Mouse (Mus musculus) layer of hippocampus, adult 9-11 months (tissue): ENCODE data around the gene Prex1.
A peak's percentile ranks its signal among the peaks of the same experiment; 100 is the strongest.

Source experiments
- DNase-seq: peaks from one replicate; pipeline ENCODE4 v3.0.0; 2022

Gene Prex1

DNA sequence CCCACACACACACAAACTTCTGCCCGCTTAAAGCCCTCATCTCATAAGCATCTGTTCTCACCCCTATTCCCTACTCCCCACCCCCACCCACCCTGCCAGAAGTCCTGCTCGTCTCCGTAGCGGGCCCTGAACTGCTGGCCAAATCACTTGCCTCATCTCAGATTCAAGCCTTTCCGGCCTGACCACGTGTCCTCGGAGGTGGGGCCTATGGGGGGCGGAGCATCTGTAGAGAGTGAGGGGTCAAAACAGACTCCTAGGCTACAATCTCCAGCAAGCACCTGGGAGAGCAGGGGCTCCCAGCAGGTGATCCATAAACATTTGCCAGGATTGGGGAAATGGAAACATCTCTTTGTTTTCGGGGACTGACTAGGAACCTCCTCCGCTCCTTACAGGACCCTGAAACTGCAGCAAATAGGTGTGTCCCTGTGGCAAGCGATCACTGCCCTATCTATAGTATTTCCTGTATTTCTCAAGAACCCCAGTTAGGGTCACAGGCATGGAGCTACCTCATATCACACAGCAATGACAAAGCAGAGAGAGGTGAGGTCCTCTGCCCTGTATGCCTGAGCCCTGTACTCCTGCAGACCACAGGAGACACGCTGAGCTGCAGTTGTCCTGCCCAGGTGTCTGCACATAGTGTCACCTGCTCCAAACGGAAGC lies 29.6 kb downstream of the Prex1 start:
- no peak for DNase-seq

DNA sequence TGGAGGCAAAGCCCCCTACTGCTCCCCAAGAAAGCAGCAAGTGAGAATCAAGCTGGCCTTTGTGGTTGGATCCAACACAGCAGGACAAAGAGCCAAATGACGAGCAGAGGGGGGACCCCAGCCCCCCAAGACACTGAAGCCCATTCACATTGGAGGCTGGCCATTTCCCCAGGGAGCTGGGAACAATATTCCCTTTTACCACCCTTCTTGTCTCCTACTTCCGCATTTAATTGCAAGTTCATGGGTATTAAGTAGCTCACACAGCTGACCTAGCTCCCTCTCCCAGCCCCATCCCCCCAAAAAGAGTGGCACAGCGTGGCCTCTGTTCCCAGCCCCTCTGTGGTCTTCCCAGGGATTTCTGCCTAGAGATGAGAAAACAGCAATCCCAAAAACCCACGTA lies 30.8 kb downstream of the Prex1 start:
- DNase-seq = peak; percentile 70

DNA sequence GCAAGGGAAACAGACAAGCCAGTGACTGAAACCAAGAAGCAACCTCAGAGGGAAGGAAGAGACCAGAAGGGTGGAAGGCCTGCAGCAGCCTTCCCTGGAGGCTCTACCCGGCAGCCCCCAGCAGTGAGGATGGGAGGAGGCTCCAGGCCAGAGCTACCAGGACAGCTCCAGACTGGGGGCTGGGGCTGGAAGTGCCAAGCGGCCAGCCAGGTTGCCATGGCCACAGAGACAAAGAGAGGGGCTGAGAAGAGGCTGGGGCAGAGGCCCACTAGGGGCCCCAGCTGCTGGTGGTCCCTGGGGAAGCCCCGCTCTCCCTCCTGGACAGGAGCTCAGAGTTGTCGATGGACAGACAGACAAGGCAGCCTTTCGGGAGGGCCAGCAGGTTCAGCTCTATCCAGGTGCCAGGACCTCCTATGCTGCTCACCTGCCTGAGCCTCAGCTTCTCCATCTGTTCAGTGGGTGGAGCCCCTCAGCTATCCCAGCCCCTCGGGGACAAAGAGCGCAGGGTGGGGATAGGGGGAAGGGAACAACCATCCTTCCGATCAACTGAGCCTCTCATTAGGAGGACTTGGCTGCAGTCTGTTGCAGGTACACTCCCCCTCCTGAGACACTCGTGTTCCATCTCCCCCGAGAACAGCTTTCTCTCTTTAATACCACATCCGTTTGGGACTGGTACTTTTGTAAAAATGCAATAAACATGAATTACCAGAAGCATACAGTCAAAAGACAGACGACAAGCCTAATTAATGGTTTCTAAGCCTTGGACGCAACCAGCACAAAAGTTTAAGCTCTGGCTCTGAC lies 34.5 kb downstream of the Prex1 start:
- no peak for DNase-seq

DNA sequence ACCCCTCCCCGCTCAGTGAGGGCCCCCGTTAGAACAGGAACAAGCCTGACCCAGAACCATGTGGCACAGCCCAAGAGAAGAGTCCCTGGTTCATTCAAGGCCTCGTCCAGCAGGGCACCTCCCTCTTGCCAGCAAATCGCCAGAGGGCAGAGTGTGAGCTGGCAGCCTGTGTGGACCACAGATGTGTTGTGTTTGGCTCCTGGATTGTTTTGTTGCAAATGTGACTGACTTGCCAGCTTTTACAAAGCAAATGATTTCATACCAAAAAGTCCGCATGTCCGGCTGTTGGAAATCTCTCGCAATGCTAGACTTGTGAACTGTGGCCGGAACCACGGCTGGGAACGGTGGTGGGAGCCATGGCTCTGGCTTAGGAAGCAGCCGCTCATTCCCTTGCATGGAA lies 36.7 kb downstream of the Prex1 start:
- no peak for DNase-seq

DNA sequence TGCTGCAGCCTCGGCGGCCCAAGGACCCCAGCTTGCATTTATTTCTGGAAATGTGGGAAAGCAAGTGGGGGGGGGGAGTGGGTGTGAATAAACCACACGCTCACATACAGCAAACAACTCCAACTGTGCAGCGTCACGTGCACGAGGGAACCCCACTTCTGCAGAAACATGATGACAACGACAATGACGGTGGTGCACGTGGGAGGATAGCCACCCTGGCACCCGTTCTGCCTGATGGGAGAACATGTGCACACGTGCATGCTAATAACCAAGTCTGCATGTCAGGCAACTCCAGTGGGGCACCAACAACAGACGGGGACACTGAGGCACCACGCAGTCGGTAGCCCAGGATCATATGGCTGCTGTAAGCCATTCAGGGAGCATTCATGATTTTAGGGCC lies 37.1 kb downstream of the Prex1 start:
- DNase-seq = no peak

DNA sequence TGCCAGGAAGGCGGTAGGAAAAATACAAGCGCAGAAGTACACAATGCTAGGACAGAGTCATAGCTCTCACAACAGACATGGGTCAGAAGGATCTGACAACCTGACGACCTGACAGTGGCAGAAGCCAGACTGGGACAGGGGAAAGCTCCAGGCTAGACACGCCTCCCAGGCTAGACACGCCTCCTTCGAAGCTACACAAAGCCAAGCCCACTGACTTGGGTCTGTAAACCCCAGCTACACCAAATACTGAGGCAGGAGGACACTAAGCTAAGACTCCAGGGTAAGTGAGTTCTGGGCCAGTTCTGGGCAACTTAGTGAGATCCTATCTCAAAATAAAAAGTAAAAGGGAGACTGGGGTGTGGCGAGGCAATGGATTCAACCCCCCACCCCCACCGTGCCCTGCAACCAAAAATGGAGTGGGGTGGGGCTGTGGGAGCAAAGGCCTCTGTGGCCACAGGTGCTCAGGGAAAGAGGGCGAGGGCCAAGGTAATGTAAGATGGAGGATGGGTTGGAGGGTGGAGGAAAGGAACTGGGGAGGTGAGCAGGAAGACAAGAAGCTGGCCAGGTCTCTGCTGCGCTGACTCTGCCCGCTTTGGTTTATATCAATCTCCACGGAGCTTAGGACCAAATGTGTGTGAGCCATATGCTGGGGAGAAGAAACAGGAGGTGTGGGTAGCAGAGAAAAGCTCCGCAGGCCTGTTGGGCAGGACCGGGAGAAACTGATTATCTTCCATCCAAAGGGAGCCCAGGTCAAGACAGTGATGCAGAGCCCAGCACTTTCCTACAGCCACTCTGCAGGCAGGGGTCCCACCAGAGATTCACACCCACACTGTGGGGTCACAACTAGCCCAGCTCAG lies 37.8 kb downstream of the Prex1 start:
- no peak for DNase-seq

DNA sequence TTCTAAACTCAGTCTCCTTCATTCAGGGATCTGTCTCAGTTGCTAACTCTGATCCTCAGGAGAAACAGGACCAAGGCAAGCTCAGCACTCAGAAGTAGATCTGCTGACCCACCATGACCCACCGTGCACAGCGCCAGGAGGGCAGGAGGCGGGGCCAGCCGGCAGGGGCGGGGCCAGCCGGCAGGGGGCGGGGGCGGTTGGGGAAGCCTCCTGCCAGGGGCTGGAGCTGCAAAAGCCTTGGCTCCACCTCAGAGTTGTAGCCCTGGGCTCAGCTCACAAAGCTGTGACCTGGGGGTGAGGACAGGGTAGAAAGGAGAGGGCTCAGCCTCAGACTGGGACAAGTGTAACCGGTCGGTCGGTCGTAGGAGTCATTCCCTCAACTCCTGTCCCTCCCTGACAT lies 38.9 kb downstream of the Prex1 start:
- DNase-seq = no peak

DNA sequence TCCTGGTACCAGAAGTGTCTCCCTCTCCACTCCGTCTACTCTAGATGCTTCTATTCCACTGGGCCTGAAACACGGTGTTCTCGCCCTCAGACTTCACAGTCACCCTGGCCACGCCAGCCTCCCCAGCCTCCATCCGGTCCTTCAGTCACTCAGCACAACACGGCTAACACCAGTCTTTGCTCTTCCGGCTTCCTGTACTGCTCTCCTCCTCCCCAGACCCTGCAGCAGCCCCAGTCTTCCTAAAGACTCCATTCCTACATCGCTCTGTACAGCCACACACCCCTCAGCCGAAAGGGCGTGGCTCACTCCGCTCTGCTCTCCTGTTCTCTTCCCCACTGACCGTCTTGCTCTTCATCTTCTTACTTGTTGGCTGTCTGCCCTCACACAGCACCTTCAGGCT lies 39.7 kb downstream of the Prex1 start:
- no peak for DNase-seq

DNA sequence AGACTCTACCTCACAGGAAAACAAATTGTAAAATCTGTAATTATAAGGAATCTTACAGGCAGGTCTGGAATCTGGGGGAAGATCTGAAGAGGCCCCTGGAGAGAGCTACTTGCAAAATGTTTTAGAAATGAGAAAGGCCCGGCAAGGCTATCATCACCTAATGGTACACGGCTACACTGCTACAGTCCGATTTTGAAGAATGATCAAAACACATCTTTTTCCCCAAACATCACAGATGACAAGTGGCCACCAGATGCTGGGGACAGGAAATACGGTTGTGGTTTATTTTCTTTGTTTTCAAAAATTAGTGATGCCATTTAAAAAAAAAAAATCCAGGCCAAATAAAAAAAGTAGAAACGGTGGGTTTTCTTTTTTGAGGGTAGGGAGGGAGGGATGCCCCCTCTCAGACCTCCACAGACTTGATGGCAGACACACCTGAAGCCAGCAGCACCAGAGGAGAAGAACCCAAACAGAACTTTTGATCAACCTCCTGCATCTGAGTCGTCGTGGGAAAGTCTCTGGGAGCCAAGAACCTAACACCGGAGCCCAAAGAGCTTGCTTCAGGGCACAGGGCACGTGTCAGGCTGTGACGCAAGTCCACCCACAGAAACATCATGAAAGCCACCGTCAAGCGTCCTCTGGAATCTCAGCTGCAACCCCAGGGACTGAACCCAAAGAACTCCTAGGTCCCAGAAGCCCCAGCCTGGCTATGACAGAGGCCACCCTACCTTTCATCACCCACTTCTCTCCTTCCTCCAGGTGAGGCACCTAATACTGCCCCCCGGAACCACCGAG lies 41.3 kb downstream of the Prex1 start:
- no peak for DNase-seq

DNA sequence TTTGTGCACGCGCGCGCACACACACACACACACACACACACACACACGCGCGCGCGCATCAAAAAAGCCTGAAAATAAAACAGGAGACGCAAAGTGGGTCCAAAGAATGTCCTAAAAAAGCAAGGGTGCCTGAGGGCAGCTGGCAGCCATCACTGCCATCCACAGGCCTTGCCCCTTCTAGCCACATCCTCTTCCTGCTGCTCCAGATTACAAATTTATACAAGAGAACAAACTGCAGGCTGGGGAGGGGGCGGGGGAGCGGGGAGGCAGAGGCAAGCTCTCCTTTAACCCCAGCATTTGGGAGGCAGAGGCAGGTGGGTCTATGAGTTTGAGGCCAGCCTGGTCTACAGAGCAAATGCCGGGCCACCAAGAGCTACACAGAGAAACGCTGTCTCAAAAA lies 42.0 kb downstream of the Prex1 start:
- DNase-seq = no peak

DNA sequence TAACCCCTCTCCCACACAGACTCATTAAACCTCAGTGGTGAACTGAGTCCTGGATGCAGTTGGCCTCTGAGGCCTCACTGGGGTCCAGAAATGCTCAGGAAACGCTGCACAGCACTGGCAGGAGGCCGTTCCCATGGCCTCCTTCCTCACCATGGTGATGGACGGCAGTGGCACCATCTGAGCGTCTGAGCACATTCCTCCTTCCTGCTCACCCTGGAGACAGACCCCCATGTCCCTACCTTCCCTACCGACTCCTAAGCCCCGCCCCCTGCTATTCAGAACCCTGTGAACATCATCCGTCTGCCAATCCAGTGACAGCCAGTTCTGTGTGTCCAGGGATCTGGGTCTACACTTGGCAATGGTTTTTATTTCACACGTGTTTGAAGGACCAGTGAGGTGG lies 42.6 kb downstream of the Prex1 start:
- no peak for DNase-seq

DNA sequence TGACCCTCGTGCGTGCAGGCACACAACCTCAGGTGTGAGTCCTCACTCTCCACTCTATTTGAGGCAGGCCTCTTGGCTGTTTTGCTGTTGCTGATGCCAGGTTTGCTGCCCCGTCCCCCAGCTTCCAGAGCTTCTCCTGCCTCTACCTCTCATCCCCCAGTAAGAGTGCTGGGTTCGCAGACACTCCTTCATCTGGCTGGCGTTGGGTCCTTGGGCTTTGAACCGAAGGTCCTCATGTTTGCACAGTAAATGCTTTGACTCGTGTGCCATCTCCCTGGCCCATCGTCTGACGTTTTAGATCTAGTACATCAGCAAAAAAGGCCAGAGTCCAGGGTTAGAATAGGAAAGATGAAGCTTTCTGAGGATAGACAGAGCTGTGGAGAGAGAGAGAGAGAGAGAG lies 43.7 kb downstream of the Prex1 start:
- no peak for DNase-seq

DNA sequence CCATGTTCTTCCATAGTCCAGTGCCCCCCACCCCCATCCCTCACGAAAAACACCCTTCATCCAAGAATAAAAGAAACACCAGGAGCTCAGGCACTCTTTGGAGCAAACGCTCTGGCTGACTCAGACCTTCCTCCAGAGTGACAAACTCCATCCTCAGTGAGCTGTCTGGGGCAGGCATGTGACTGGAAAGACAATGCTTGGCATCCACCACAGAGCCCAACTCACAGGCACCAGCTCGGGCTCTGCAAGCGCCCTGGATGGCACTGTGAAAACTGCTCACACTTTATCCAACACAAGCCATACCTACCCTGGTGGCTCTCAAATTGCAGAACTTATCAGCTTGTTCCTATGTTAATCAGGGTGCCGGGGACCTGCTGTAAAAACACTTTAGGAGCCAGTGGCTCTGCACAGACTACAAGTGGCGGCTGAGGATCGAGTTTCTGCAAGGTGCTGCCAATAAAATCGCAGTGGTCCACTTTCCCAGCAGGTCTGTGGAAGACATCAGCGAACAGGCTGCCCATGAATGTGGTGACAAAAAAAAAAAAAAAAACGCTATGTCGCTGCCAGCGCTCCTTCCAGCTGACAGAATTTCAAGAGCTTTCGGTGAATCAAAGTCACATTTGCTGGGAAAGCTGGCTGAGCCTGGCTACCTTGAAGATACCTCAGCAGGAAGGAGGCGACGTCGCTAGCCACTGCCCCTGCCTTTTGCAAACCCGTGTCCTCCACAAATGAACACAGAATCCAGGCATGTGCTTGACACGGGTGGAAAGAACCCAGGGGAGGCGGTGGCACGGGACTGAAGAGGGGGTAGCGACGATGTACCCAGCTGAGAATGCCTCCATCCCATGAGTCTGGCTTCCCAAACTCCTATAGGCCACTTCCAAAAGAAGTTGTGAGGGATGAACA lies 45.6 kb downstream of the Prex1 start:
- DNase-seq = no peak

DNA sequence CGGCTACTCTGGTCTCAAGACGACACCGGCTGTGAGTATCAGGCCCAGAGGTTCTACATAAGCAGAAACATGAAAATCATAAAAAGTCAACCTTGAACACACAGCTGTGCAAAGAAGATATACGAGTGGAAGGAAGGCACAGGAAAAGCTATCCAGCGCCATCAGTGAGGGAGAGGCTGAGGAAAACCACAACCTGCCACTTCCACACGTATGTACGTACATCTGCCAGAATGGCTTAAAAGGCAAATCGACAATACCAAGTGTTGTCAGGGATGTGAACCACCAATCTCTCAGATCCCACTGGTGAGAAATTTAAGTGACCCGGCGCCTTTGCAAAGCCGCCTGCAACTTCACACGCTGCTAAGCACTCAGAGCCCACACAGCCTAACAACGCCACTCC lies 47.5 kb downstream of the Prex1 start:
- DNase-seq = no peak

DNA sequence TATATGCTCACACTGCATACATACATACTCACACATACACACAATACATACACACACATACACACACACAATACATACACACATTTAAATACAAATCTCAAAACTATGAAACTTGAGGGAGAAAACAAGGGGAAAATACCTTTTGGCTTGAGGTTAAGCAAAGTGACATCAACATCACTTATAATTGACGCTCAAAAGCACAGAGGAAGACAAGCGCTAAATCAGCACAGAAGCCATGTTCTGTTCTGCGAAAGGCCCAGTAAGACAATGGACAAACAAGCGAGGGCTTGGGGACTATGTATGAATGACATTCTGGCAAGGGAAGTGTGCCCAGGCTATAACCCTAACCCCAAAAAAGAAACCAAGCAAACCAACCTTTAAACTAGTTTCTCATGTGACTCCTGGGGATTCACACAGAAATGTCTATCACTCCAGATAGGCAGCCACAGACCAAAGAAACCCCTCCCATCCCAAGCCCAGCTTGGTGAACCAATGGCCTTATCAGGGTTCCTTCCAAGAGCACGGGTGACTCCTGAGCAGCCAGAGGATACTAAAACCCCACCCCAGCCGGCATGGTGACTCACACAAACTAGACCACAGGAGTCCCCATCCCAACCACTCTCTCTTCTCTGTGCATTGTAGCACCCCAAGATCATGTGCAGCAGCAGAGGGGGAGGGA lies 48.2 kb downstream of the Prex1 start:
- no peak for DNase-seq

DNA sequence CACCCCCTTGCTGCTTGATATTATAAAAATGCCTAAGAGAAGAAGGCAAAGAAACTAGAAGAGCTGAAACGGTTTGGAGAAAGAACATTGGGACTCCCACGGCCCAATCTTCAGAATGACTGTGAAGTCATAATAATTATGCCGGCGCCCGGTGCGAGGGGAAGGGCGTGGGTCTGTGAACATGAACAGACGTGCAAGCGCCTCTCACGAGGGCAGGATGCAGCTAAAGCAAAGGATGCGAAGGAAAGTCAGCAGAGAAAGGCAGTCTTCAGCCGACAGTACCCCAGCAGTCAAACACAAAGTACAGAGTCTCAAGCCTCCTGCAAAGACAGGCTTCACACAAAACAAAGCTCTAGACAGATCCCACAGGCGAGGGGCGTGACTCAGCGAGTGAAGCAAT lies 49.1 kb downstream of the Prex1 start:
- no peak for DNase-seq

DNA sequence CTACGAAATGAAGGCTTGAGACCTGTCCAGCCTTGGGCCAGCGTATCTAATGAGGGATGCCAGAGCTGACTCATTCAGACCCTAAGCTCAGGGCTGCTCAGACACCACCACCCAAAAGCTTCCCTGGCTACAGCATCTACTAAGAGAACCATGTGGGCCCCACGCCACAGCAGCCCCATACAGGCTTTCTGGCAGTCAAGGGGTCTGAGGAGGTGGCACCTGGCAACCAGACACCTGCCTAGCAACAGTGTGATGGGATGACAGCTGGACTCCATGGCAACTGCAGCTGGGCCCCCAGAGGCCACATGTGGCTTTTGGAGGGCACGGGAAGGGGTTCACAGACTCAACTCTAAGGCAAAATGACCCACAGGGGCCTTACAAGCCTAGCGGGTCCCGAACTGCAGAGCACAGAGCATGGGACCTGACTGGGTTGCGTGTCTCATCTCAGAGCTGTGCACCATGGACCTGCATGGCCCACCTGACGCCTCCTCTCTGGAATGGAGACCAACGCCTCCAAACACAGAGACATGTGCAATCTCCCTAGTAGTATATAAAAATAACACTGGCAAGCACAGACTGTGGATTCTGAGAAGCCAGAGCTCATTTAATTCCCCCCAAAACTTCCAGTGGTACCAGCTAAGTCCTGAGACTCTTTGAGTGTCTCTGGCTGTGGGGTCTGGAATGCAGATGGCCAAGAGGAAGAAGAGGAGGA lies 50.2 kb downstream of the Prex1 start:
- DNase-seq = no peak

DNA sequence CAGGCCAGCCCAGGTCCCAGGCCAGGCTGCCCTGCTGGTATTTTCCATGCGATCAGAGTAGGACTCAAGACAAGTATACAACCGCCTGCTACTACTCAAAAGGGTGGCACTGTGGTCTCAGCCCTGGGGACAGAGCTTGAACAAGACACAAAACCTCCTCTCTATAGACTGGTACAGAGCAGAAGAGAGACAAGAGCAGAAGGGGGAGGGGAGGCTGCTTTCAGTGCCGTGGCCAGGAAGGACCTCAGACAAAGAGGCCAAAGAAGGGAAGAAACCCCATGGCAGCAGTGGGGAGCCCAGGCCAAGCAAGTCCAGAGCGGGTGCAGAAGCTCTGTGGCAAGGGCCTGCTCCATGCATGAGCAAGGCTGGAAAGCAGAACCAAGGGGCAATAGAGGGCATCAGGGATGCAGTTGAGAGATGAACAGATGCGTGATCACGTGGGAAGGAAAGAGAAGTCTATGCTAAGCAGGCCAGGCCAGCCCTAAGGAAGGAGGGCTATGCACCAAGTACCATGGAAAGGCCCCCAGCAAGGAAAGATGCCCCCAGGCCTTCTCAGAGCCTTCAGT lies 51.0 kb downstream of the Prex1 start:
- peak; percentile 88 for DNase-seq

DNA sequence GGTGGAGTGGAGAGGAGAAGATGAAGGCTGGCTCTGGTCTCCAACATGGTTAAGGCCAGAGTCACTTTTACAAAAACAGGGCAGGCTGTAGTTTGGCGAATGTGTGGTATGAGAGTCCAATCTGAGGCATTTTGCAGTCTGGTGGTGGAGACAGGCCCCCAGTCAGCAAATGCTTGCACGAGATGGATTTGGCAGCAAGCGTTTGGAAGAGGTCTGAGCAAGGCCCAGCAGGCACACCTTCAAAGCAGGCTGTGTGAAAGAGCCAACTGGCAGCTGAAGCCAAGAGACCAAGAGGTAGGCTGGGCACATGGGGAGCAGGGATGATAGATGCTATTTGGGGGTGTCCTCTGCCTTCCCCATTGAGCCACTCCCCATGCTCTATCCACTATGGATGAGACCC lies 51.7 kb downstream of the Prex1 start:
- no peak for DNase-seq

DNA sequence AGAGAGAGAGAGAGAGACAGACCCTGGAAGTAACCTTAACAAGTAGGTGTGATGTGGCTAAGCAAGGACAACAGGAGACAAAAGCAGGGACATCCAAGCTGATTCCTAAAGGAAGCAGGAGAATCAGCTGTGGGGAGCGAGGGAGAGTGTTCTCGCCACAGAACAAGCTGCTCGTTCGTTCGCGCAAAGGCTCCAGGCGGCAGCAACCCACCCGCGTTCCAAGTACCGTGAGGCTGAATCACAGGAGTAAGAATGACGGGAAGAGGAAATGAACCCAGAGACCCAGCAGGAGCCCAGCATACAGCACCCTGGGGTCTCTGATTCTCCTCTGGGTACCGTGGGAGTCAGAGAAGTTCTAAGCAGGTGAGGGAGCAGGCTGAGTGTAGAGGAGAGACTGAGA lies 52.1 kb downstream of the Prex1 start:
- DNase-seq = no peak
